Mouse (Mus musculus) heart, postnatal 14 days (tissue): Measurements from ENCODE around the gene Tfeb. TPM values are rescaled to one million over a fixed set of nuclear protein-coding genes. Genes with fewer than 3 reads are reported as not detected.

Source experiments
- DNase-seq, 2 experiments: peaks; one replicate each; pipeline ENCODE4 v3.0.0; 2021 to 2022
- intact Hi-C: fragments of 180-260 bp; cut with DNase I; formaldehyde crosslinking; loops from one replicate; pipeline ENCODE4 v1.15.1; 2025
- total RNA-seq, 2 experiments: library from RNA; stranded (reverse); gene quantifications; 2 replicates each; pipeline ENCODE4 v1.2.3; 2021

Tfeb gene
- total RNA-seq, 2 experiments from 2014 or later: 46.8 to 49.3 TPM

GRCm38 (mm10) chr17:47708972-47709371 is 27.9 kb upstream of the Tfeb start:
- intact Hi-C loops: no loop called here
- DNase-seq: no peak

- intact Hi-C loops: no loop called here
- no peak for DNase-seq
Measured at GRCm38 (mm10) chr17:47710036-47710435, 26.8 kb upstream of the Tfeb start.

GRCm38 (mm10) chr17:47711883-47712282 is 24.9 kb upstream of the Tfeb start:
- no peak for DNase-seq
- intact Hi-C loops: no loop called here

GRCm38 (mm10) chr17:47712889-47713571 is 23.8 kb upstream of the Tfeb start:
- intact Hi-C loops: no loop called here
- no peak for DNase-seq

- no peak for DNase-seq
- intact Hi-C loops: no loop called here
Measured at GRCm38 (mm10) chr17:47715037-47715436, 21.8 kb upstream of the Tfeb start.

GRCm38 (mm10) chr17:47721183-47721582 is 15.6 kb upstream of the Tfeb start:
- intact Hi-C loops: no loop called here
- no peak for DNase-seq

GRCm38 (mm10) chr17:47726566-47726965 is 10.3 kb upstream of the Tfeb start, which contains the start of gene Pgc:
TSS of gene Pgc (plus strand) at chr17:47726842.
- intact Hi-C loops: no loop called here

GRCm38 (mm10) chr17:47730633-47731575 is 5.9 kb upstream of the Tfeb start:
- DNase-seq: no peak
- intact Hi-C loops: no loop called here

More at GRCm38 (mm10) chr17:47726566-47726965, 10.3 kb upstream of the Tfeb start, which contains the start of gene Pgc:
- no peak for DNase-seq

- intact Hi-C loops: loop anchor here (2.0 kb wide), 1 partner anchor 39 kb away; no protein-coding TSS in a partner anchor
- DNase-seq: no peak
Measured at GRCm38 (mm10) chr17:47735553-47736100, 1.2 kb upstream of the Tfeb start.

- peak; percentile 91 to 93 for DNase-seq
- intact Hi-C loops: loop anchor here (2.0 kb wide), 1 partner anchor 19 kb away; no protein-coding TSS in a partner anchor
Measured at GRCm38 (mm10) chr17:47737271-47738065, 638 bp downstream of the Tfeb start.

GRCm38 (mm10) chr17:47738066-47738878 is 1.4 kb downstream of the Tfeb start:
- intact Hi-C loops: loop anchor here (2.0 kb wide), 1 partner anchor 19 kb away; no protein-coding TSS in a partner anchor
- peak; percentile 57 to 65 for DNase-seq

- no peak for DNase-seq
- intact Hi-C loops: loop anchor here (2.0 kb wide), 1 partner anchor 18 kb away; no protein-coding TSS in a partner anchor
Measured at GRCm38 (mm10) chr17:47738879-47739798, 2.3 kb downstream of the Tfeb start.

GRCm38 (mm10) chr17:47740186-47740585 is 3.4 kb downstream of the Tfeb start:
- intact Hi-C loops: loop anchor here (5.0 kb wide), 1 partner anchor 52 kb away; no protein-coding TSS in a partner anchor
- no peak for DNase-seq

- peak in 1 of 2 experiments; percentile 36 for DNase-seq
- intact Hi-C loops: loop anchor here (5.0 kb wide), 1 partner anchor 49 kb away; no protein-coding TSS in a partner anchor
Measured at GRCm38 (mm10) chr17:47742991-47743734, 6.3 kb downstream of the Tfeb start.

- no peak for DNase-seq
- intact Hi-C loops: loop anchor here (5.0 kb wide), 1 partner anchor 48 kb away; no protein-coding TSS in a partner anchor
Measured at GRCm38 (mm10) chr17:47744086-47744485, 7.3 kb downstream of the Tfeb start.

- DNase-seq: no peak
Measured at GRCm38 (mm10) chr17:47744746-47745368, 8.0 kb downstream of the Tfeb start.

More at GRCm38 (mm10) chr17:47744746-47745368, 8.0 kb downstream of the Tfeb start:
- intact Hi-C loops: loop anchor here (5.0 kb wide), 1 partner anchor 47 kb away; no protein-coding TSS in a partner anchor
